ENCODE assay signal across 22 mouse cellular contexts in the genomic region with DNA sequence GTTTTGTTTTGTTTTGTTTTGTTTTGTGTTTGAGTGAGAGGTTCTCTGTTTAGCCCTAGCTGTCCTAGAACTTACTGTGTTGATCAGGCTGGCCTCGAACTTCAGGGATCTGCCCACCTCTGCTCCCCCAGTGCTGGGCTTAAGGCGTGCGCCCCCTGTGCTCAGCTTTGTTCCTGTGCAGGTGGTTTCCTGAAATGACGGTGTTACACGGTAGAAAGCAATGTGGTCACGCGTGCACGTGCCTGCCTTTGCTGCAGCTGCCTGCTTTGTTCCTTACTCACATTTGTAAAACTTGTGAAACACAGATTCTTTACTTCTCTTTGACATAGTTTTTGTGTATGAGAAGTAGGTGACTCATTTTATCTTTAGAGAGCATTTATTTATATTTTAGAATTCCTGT. TPM values are rescaled to one million over a fixed set of nuclear protein-coding genes. Genes with fewer than 3 reads are reported as not detected.
A peak's percentile ranks its signal among the peaks of the same experiment; 100 is the strongest.
DNase-seq lines count a peak whose midpoint lies in the region; ATAC-seq and TF ChIP-seq lines count a peak whose summit lies in the region.
"Had no signal": no experiment of that assay in that cellular context is flagged by ENCODE, and none has a peak within 500 bp of the region (broad histone marks: within the 10 kb centered on the region; RNA-seq: fewer than 3 reads in every experiment).

No protein-coding gene starts in this region.

- H3K9me3 ChIP-seq in CH12.LX (replicated peaks; ENCODE audit: low read length) = no peaks in the 10 kb centered on the region
- no peaks in the 10 kb centered on the region for H3K9me3 ChIP-seq in forebrain, embryonic 11.5 days (ENCODE audit: control insufficient read depth, low read length)
- H3K9me3 ChIP-seq: embryonic facial prominence, embryonic 10.5 days; forebrain, embryonic 12.5 days; intestine, embryonic 15.5 days; liver, embryonic 13.5 days; midbrain, embryonic 10.5 days; neural tube, embryonic 12.5 days had no signal

- no peak overlapping the region for H3K4me2 ChIP-seq in CH12.LX (ENCODE audit: insufficient read depth, low read depth, poor library complexity, severe bottlenecking)
- no peak overlapping the region for H3K4me2 ChIP-seq in forebrain, embryonic 11.5 days (ENCODE audit: low read depth, low read length, severe bottlenecking)
- H3K4me2 ChIP-seq: forebrain, embryonic 12.5 days; intestine, embryonic 15.5 days; liver, embryonic 13.5 days; lung, embryonic 14.5 days; neural tube, embryonic 12.5 days had no signal

- dilution Hi-C loops in CH12.LX (cut with MboI; ENCODE audit: extremely low pct_ligation_motif_present, extremely low pct_unique_long_range_greater_than_20kb, low sequenced_read_pairs) = no loop called here

- H3K27ac ChIP-seq in CH12.LX (ENCODE audit: insufficient read depth, low read depth) = no peak overlapping the region
- no peak overlapping the region for H3K27ac ChIP-seq in forebrain, embryonic 11.5 days (ENCODE audit: low read depth, low read length)
- H3K27ac ChIP-seq: embryonic facial prominence, embryonic 10.5 days; forebrain, embryonic 12.5 days; intestine, embryonic 15.5 days; liver, embryonic 13.5 days; midbrain, embryonic 10.5 days; neural tube, embryonic 12.5 days had no signal

- no peak for TF ChIP-seq RAD21 in CH12.LX (IDR thresholded peaks at IDR 0.05; ENCODE audit: low read depth, low read length)

- no peak for ATAC-seq in forebrain, embryonic 11.5 days (replicated peaks; ENCODE audit: low FRiP score)
- ATAC-seq: intestine, embryonic 15.5 days had no signal

- WGBS in forebrain, embryonic 11.5 days = 92% methylated on average over 8 of the region's 8 CpGs

- H3K79me2 ChIP-seq in CH12.LX (replicated peaks; ENCODE audit: control insufficient read depth, extremely low read depth, insufficient read depth, poor library complexity, severe bottlenecking) = peaks cover 7% of the 10 kb centered on the region; the same call in 1 of the 2 replicates

- H3K27me3 ChIP-seq in CH12.LX (replicated peaks) = no peaks in the 10 kb centered on the region
- H3K27me3 ChIP-seq in splenic B cell, adult 2 months (ENCODE audit: control insufficient read depth, insufficient read depth, low read length, poor library complexity, severe bottlenecking) = no peaks in the 10 kb centered on the region
- no peaks in the 10 kb centered on the region for H3K27me3 ChIP-seq in forebrain, embryonic 11.5 days (ENCODE audit: control insufficient read depth, insufficient read depth, low read length)
- H3K27me3 ChIP-seq: forebrain, embryonic 12.5 days; intestine, embryonic 15.5 days; liver, embryonic 13.5 days; neural tube, embryonic 12.5 days had no signal

- H3K4me1 ChIP-seq in CH12.LX (ENCODE audit: control insufficient read depth in 1 of 2, insufficient read depth in 2 of 2) = peaks cover 3 to 10% of the 10 kb centered on the region in 2 experiments; a peak in 2 of 4 replicates
- no peaks in the 10 kb centered on the region for H3K4me1 ChIP-seq in forebrain, embryonic 11.5 days (replicated peaks; ENCODE audit: control insufficient read depth, insufficient read depth, low read length)
- H3K4me1 ChIP-seq: embryonic facial prominence, embryonic 10.5 days; forebrain, embryonic 12.5 days; intestine, embryonic 15.5 days; liver, embryonic 13.5 days; midbrain, embryonic 10.5 days; neural tube, embryonic 12.5 days had no signal

- no peak overlapping the region for H3K9ac ChIP-seq in CH12.LX (ENCODE audit: insufficient read depth, low read depth)
- H3K9ac ChIP-seq in forebrain, embryonic 11.5 days (ENCODE audit: low read length) = no peak overlapping the region
- H3K9ac ChIP-seq: forebrain, embryonic 12.5 days; intestine, embryonic 15.5 days; liver, embryonic 13.5 days; lung, embryonic 14.5 days; neural tube, embryonic 12.5 days had no signal

- H3K36me3 ChIP-seq in CH12.LX (replicated peaks in 1 of 2; ENCODE audit: control insufficient read depth in 1 of 2, insufficient read depth in 1 of 2, low read length in 1 of 2) = peaks cover 49 to 94% of the 10 kb centered on the region in 2 experiments
- peaks cover 14% of the 10 kb centered on the region; the same call in 1 of the 2 replicates for H3K36me3 ChIP-seq in splenic B cell, adult 2 months (ENCODE audit: control insufficient read depth, insufficient read depth, low read length, poor library complexity, severe bottlenecking)
- H3K36me3 ChIP-seq in forebrain, embryonic 11.5 days (ENCODE audit: control insufficient read depth, insufficient read depth, low read length) = peaks cover 22% of the 10 kb centered on the region

- no peak overlapping the region for H3K4me3 ChIP-seq in CH12.LX (replicated peaks in 1 of 3; ENCODE audit: low read depth in 2 of 3, low read length in 2 of 3, poor library complexity in 1 of 3)
- H3K4me3 ChIP-seq in forebrain, embryonic 11.5 days (ENCODE audit: low read depth, low read length) = no peak overlapping the region
- H3K4me3 ChIP-seq: embryonic facial prominence, embryonic 10.5 days; forebrain, embryonic 12.5 days; intestine, embryonic 15.5 days; liver, embryonic 13.5 days; midbrain, embryonic 10.5 days; neural tube, embryonic 12.5 days had no signal

- DNase-seq in CH12.LX (ENCODE audit: extremely low read depth) (peak; percentile 49), ZHBTc4 (ENCODE audit: low read depth, low spot score) (peak; percentile 33)
- peak; percentile 38 for DNase-seq in splenic B cell, adult 2 months (ENCODE audit: low read depth, low spot score)
- peak; percentile 67 for DNase-seq in thymus, postnatal 25 days
- DNase-seq in neural tube, embryonic 10.5 days (ENCODE audit: extremely low spot score, low spot score) = no peak
- DNase-seq in forebrain, embryonic 11.5 days (ENCODE audit: low spot score) = no peak
- no peak for DNase-seq in heart, adult 8-10 months (ENCODE audit: low spot score)
- no peak for DNase-seq in natural killer cell, adult 2 months (ENCODE audit: low spot score in 2 of 2)
- DNase-seq: adrenal gland, postnatal 25 days; cerebellum, adult 2 months; gastrocnemius, postnatal 14 days; kidney, postnatal 4 days; layer of hippocampus, adult 9-11 months; liver, embryonic 13.5 days; lung, embryonic 14.5 days; lung, postnatal 4 days; right cerebral cortex, postnatal 4 days had no signal

- no peak for TF ChIP-seq POLR2A in CH12.LX (IDR thresholded peaks at IDR 0.05; ENCODE audit: low read depth, low read length)

- TF ChIP-seq EP300 in CH12.LX (IDR thresholded peaks at IDR 0.05; ENCODE audit: low read length) = peak; percentile 58

- in situ Hi-C loops in CH12.LX (cut with MboI; ENCODE audit: low pct_ligation_motif_present, low pct_unique_long_range_greater_than_20kb, low sequenced_read_pairs) = no loop called here

- peak in 1 of 2 experiments; percentile 35; a peak in 2 of 4 replicates for TF ChIP-seq CTCF in CH12.LX (conservative IDR thresholded peaks at IDR 0.05 in 1 of 2, IDR thresholded peaks at IDR 0.05 in 1 of 2; ENCODE audit: low read depth in 2 of 2, low read length in 2 of 2)

TF ChIP-seq in CH12.LX, 34 proteins besides CTCF, POLR2A, EP300 and RAD21 (continues in another document):
- TF ChIP-seq E2F4 (IDR thresholded peaks at IDR 0.05; ENCODE audit: insufficient replicate concordance, low read depth, low read length) (no peak), GABPA (IDR thresholded peaks at IDR 0.05; ENCODE audit: insufficient replicate concordance, low read depth, low read length) (no peak), NELFE (IDR thresholded peaks at IDR 0.05; ENCODE audit: low read depth, low read length) (no peak), MAFK (IDR thresholded peaks at IDR 0.05; ENCODE audit: insufficient replicate concordance, low read length) (no peak), JUND (conservative IDR thresholded peaks at IDR 0.05; ENCODE audit: low read depth, low read length) (no peak), ZNF384 (IDR thresholded peaks at IDR 0.05; ENCODE audit: low read depth, low read length) (no peak), RCOR1 (conservative IDR thresholded peaks at IDR 0.05; ENCODE audit: low read depth, low read length) (no peak; the same call in 1 of the 2 replicates), MXI1 (IDR thresholded peaks at IDR 0.05; ENCODE audit: low read depth, low read length) (no peak), KAT2A (IDR thresholded peaks at IDR 0.05; ENCODE audit: insufficient replicate concordance, low read length) (no peak), ETS1 (conservative IDR thresholded peaks at IDR 0.05; ENCODE audit: low read depth, low read length) (peak; percentile 51), MYC (IDR thresholded peaks at IDR 0.05; ENCODE audit: low read depth, low read length) (no peak; the same call in 1 of the 2 replicates), MAX (IDR thresholded peaks at IDR 0.05; ENCODE audit: low read length) (peak; percentile 54; the same call in 1 of the 2 replicates), POLR2AphosphoS2 (IDR thresholded peaks at IDR 0.05; ENCODE audit: low read depth, low read length) (no peak), ZKSCAN1 (IDR thresholded peaks at IDR 0.05; ENCODE audit: borderline replicate concordance, low read depth, low read length) (no peak), BHLHE40 (IDR thresholded peaks at IDR 0.05; ENCODE audit: low read depth, low read length) (peak; percentile 99), MAZ (IDR thresholded peaks at IDR 0.05; ENCODE audit: low read depth, low read length) (no peak), SIN3A (IDR thresholded peaks at IDR 0.05; ENCODE audit: low read length) (no peak), UBTF (IDR thresholded peaks at IDR 0.05; ENCODE audit: low read depth, low read length) (no peak), CHD1 (IDR thresholded peaks at IDR 0.05; ENCODE audit: low read depth, low read length) (no peak), USF1 (IDR thresholded peaks at IDR 0.05; ENCODE audit: low read depth, low read length) (no peak), TBP (conservative IDR thresholded peaks at IDR 0.05; ENCODE audit: low read depth, low read length) (no peak), ZMIZ1 (IDR thresholded peaks at IDR 0.05; ENCODE audit: low read depth, low read length) (no peak), HCFC1 (IDR thresholded peaks at IDR 0.05; ENCODE audit: low read depth, low read length) (no peak), IRF4 (IDR thresholded peaks at IDR 0.05; ENCODE audit: low read depth, low read length) (peak; percentile 73), NRF1 (IDR thresholded peaks at IDR 0.05; ENCODE audit: low read depth, low read length) (no peak)

RNA-seq across cellular contexts. Expression of a gene that starts 14.0 kb away (rescaled TPM):
- total RNA-seq in CH12.LX (2012; rRNA removed) (82.0 and 93.0 TPM in 2 replicates), CH12.LX (2014; rRNA removed) (108 and 114 TPM in 2 replicates)
- polyA plus RNA-seq in CH12.LX (2012; ENCODE audit: insufficient read length, low read depth) = 103 and 121 TPM in 2 replicates
- 65.9 and 73.0 TPM in 2 replicates for polyA plus RNA-seq in forebrain, embryonic 11.5 days (2014; fragmentation: Nextera tagmentation; extraction: Ambion mirVana)
- total RNA-seq in heart, adult 8-10 months (2022) = 10 to 100 TPM; 14.5 to 18.2 (median 16.1) TPM

RNA-seq across cellular contexts. Expression of a gene that starts 57.7 kb away (rescaled TPM):
- total RNA-seq in CH12.LX (2012; rRNA removed) (6.0 and 7.7 TPM in 2 replicates), CH12.LX (2014; rRNA removed) (7.5 and 8.7 TPM in 2 replicates)
- polyA plus RNA-seq in CH12.LX (2012; ENCODE audit: insufficient read length, low read depth) = 15.7 and 25.1 TPM in 2 replicates
- 35.8 and 36.1 TPM in 2 replicates for polyA plus RNA-seq in forebrain, embryonic 11.5 days (2014; fragmentation: Nextera tagmentation; extraction: Ambion mirVana)
- 10 to 100 TPM; 19.6 to 23.9 (median 21.7) TPM for total RNA-seq in heart, adult 8-10 months (2022)

Comparison
In these comparisons a context has a peak if more than half of its experiments do, and no peak if none do; other contexts are left out.
1. DNase-seq: peak in CH12.LX (single experiment), ZHBTc4 (single experiment), splenic B cell, adult 2 months (single experiment) and thymus, postnatal 25 days (single experiment); none in neural tube, embryonic 10.5 days (single experiment), forebrain, embryonic 11.5 days (single experiment), heart, adult 8-10 months (single experiment) and natural killer cell, adult 2 months (0 of 2).
2. RNA of a gene that starts 14.0 kb away (total RNA-seq): 82.0 to 114 TPM in CH12.LX; 14.5 to 18.2 TPM in heart, adult 8-10 months; every median in the first group is over 4 times any median in the second.